Mouse (Mus musculus) natural killer cell, adult 2 months (primary cell): Measurements from ENCODE around the gene Cacna1a.

Source experiments
- DNase-seq, 2 experiments: peaks; one replicate each; pipeline ENCODE4 v3.0.0; 2022; ENCODE audit warnings: low spot score in 2 of 2

Cacna1a gene

DNA sequence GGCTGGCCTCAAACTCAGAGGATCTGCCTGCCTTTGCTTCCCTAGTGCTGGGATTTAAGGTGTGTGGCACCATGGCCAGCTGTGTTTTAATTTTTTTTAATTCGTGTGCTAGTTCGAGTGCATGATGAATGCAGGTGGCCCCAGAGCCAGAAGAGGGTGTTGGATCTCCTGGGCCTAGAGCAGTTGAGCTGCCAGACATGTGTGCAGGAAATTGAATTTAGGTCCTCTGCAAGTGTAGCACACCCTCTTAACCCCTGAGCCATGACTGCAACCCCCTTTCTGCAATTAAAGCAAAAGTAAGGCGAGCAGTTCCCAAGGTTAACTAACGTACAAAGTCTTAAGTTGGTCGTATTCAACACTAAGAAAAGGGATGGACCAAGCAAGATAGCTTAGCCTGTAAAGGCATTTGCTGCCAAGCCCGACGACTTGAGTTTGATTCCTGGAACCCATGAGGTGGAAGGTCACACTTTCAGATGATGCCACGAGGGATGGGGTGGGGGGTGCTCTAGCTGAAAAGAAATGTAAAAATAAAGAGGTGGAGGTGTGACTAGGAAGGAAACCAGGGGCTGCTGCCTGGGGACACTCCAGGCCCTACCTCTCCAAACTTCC is 249.8 kb downstream of the Cacna1a start:
- DNase-seq, result no peak

DNA sequence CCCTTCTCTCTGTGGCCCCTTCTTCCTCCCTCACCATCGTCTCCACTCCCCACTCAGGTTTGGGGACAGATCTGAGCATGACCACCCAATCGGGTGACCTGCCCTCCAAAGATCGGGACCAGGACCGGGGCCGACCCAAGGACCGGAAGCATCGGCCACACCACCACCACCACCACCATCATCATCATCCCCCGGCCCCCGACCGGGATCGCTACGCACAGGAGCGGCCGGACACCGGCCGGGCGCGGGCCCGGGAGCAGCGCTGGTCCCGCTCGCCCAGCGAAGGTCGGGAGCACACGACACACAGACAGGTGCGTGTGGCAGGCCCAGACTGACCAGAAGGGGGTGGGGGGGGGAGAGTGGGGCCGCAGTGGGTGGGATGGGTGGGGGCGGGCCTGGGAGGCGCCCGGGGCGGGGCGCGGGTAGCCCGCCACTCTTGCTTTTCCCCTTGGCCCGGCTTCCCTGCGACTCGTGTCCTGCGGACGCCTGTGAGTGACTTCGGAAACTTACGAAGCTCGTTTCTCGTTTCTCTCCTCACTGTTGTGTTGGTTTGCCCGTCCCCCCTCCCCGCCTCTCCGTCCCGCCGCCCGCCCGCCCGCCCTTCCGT is 250.4 kb downstream of the Cacna1a start:
- peak in 1 of 2 experiments; percentile 31 for DNase-seq

DNA sequence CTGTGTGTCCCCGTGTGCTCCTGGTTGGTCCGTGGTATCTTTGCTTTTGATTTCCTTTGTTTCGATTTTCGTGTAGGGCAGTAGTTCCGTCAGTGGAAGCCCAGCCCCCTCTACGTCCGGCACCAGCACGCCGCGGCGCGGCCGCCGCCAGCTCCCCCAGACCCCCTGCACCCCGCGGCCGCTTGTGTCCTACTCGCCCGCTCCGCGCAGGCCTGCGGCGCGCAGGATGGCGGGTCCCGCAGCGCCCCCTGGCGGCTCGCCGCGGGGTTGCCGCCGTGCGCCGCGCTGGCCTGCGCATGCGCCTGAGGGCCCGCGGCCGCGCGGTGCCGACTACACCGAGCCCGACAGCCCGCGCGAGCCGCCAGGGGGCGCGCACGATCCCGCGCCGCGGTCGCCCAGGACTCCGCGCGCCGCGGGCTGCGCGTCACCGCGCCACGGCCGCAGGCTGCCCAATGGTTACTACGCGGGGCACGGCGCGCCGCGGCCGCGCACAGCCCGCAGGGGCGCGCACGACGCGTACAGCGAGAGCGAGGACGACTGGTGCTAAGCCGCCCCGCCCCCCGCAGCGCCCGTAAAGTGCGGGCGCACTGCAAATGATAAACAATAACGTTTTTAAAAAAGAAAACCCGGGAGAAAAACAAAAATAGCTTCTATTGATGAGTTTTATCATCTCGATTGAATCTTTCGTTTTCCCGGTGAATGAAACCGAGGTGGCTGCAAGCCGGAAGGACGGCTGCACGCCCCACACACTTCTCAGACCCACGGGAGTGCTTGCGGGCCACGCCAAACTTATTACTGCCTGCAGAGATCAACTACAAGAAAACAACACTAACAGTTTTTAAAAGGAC is 251.1 kb downstream of the Cacna1a start:
- DNase-seq, result peak; percentile 86 to 93

DNA sequence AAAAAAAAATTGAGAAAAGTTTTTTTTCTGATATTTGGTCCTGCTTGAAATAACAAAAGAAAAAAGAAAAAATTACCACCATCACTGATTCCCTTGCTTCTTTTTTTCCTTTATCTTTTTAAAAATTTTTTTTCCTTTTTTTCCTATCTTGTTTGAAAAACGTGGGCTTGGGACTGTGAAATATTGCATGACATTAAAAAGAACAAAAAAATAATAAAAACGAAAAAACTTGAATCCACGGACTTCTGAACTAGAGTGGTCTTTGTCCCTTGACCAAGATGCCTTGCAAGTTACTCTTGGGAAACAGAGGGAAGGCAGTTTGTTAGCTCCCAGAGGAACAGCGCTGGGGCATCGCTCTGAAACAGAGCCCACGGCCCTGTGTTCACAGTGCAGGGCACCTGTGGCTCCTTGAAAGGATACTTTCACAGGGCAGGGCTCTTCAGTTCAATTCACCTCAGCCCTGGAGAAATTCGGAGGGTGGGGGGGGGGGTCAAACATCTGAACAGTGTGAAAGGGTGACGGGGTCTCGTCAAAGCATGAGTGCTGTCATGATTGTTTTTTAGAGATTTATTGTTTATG is 251.9 kb downstream of the Cacna1a start:
- DNase-seq, result no peak

DNA sequence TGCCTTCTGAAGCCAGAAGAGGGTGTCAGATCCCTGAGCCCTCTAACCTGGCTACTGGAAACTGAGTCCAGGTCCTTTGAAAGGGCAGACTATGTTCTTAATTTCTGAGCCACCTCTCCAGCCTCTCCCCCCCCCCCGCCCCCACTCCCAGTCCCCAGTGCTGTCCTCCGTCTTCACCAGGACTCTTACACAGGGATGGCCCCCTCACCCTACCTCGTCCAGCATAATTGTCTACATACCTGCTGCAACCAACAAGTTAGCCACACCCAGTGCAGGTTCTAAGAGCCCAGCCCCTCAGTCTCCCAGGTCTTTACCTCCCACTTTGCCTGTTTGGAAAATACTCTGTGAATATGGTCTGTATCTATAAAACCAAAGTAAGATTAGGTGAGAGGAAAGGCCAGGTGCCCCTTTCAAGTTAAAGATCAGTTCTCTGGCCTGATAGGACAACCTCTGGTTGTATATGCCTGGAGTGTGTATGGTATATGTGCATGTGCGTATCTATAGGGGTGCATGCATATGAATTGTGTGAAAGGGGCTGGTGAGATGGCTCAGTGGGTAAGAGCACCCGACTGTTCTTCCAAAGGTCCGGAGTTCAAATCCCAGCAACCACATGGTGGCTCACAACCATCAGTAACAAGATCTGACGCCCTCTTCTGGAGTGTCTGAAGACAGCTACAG is 252.5 kb downstream of the Cacna1a start:
- DNase-seq, result no peak

DNA sequence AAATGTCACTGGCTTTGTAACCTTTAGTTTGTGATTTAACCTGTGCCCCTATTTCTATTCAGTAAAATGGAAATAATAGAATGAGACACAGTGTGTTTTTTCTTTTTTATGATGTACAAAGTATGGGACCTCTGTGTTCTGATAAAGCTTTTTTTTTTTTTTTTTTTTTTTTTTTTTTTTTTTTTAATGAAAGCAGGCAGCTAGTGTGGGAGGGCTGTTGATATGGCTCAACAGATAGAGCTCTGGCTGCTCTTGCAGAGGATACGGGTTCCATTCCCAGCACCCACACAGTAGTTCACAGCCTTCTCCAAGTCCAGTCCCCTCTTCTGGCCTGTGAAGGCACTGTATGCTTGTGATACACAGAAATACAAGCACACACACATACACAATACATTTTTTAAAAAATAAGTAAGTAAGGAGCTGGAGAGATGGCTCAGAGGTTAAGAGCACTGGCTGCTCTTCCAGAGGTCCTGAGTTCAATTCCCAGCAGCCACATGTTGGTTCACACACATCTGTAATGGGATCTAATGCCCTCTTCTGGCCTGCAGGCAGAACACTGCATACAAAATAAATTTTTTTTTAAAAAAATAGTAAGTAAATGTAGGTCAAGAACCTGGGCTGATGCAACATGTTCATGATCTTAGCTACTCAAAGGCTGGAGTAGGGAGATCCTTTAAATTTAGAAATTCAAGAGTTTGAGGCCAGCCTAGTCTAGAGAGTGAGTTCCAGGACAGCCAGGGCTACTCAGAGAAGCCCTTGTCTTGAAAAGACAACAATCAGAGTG is 253.5 kb downstream of the Cacna1a start:
- DNase-seq, result no peak

DNA sequence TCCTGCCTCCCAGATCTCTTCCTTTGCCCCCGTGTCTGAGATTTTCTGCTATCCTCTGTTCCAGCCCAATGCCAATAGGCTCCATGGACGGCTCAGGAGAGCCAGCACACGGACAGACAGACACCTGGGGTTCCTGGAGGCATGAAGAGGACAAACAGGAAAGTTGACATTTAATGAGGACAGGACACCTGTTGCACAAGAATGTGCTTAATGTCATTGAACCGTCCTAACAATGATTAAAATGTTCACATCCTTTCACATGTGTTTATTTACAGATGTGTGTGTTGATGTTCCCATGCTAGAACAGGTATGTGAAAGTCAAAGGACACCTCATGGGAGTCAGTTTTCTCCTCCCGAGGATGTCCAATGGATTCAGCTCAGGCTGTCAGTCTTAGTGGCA is 254.8 kb downstream of the Cacna1a start:
- DNase-seq, result no peak

DNA sequence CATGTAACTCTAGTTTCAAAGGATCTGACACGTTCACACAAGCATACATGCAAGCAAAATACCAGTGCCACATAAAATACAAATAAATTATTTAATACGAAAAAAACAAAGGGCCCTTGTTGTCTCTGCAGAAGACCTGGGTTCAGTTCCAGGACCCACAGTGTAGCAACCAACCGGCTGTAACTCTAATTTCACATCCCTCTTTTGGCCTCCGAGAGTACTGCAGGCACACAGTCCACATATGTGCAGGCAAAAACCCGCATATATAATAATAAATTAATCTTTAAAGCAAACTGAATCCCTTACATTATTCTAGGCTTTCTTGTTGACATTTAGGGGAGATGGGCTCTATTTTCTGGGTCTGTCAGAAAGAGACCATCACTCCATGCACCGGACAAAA is 258.6 kb downstream of the Cacna1a start:
- no peak for DNase-seq

DNA sequence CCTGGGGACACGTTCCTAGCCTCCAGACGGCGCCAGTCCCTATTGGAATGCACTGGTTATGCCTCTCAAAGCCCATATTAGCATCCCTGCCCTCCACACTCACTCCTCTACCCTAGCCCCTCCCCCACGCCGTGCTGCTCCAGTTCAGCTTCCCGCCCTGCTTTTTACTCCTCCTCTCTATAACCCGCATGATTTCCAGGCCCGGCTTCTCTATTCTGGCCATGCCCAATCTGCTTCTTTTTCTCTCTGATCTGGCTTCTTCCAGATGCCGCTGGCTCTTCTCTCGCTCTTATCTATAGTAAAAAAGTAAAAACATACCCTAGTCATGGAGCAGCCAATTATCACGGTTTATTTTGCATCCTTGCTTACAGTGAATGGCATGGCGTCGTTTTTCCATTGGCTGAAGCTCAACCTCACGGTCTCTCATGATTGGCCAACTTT is 259.2 kb downstream of the Cacna1a start:
- no peak for DNase-seq

DNA sequence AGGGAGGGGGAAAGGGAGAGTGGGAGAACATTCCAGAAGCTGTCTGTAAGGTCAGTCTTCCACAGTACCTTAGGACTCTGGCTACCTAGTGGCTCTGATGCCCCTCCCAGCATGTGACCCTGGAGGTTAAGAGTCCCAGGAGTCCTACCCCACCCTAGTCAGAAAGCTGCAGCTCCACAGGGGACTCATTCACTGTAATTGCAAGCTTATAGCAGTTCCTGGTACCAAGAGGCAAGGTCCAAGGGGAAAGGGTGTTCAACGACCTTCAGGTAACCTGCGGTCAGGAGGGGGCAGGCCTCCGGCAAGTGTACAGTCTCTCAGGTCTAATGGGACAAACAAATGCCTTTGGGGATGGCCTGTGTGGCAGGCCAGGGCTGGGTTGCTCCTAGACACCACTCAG is 262.0 kb downstream of the Cacna1a start:
- DNase-seq, result no peak

DNA sequence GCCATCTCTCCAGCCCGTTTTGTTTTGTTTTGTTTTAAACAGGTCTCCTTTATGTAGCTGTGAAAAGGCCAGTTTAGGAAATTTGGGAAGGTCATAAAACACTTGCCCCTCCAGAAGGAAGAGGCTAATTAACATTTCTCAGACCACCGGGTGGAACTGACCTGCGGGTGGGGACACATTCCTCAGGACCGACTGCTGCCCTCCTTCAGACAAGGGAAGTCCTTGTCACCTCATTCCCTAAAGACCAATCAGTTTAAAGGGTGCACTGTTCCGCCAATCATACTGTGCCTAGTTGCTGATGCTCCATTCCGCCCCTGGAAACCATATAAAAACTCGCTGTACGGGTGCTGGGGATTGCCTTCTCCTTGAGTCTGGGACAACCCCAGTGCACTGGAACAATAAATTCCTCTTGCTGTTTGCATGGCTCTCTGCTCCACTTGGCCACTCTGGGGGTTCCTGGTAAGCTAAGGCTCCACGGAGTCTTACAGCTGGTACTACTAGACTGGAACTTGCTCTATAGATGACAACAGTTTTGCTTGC is 264.9 kb downstream of the Cacna1a start:
- no peak for DNase-seq

DNA sequence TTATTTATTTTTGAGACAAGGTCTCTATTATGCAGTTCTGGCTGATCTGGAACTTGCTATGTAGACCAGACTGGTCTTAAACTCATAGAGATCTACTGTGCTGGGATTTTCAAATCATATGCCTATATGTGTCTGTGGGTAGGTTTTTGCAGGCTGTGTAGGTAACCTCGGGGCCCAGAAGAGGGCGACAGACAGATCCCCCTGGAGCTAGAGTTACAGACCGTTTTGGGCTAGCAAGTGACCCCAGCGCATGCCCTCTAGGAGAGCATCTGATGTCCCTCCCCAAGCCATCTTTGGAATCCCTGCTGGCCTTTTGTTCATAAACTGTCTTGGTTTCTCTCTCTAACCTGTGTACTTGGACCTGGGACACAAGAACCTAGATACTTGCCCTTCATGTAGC is 266.4 kb downstream of the Cacna1a start:
- DNase-seq, result peak; percentile 27 to 36

DNA sequence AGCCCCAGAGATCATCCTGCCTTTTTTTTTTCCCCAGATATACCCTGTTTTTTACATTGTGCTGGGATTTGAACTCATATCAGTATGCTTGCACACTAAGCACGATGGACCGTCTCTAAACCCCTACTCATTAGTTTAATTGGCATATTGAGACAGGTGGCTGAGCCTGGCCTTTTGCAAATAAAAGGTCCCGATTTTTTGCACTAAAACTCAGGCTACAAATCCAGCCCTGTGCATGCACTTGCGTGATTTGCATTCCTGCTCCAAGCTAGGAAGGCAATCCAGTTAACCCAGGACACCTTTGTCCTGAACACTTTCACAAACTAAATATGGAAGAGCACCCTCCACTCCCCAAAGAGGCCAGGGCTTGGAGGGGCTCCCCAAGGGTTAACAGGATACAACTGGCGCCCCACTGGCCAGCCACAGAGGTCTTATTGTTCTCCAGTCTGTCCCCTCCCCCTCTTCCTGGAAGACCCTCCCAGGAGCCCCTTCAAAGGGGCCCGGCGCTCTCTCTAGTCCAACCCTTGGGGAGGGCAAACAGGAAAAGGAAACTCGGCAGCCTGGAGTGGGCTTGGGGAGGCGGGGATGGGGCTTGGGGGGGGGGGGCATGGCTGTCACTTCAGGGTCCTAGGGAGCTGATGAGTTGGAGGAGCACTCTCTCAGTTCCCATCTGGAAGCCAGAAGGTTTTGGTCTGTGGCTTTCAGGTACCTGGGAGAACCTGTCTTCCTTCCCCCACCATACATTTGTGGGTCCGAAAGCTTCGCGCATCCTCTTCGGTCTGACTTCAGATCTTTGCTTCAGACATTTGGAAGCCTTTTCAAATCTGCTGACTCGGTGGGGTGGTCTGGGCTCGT is 267.3 kb downstream of the Cacna1a start:
- DNase-seq, result no peak

DNA sequence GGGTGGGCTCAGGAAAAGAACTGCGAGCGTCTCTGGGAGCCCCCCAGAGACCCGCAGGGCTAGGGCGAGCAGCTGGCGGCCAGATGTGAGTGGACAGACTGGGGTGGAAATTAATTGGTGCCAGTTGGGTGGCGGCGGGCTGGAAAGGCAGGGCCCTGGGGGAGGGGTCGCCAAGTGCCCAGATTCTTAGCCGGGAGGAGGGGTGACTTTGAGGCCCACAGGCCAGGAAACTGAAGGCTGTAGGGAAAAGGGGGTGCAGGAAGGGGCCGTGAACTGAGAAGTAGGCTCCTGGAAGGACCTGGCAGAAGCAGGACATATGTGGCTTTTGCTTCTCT is 267.9 kb downstream of the Cacna1a start:
- no peak for DNase-seq

DNA sequence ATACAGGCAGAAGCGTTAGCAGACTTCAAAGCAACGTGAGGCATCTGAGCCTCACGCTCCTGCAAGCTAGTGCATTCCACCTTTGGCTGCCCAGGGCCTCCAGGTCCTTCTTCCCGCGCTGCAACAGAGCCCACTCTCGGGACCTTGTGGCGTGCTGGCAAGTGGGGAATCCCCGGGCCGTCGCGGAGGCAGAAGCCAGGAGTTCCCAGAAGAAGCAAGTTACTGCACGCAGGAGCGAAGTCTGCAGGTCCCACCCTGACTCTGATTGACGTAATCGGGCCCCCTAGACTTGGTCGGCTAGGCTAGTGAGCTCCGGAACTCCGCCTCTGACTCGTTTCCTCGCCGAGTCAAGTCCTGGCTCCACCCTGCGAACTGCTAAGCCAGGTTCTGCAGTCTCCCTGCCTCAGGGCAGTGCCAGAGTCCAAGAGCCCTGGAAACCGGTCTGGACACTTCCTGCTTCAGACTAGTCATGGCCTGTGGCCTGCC is 268.4 kb downstream of the Cacna1a start:
- peak; percentile 85 to 87 for DNase-seq

DNA sequence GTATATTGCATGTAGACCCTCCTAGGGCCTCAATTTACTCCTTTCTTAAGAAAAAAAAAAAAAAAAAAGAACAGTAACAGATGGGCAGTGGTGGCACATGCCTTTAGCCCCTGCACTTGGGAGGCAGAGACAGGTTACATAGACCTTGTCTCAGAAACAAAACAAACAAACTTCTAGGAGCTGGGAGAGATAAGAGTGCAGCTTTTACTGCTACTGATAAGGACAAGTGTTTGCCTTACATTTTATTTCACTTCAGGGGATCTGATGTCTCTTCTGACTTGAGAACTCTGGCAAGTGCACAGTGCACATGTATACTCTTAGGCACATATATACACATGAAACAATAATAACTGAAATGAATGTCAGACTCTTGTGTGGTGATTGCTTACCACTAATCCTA is 269.0 kb downstream of the Cacna1a start:
- DNase-seq, result no peak

DNA sequence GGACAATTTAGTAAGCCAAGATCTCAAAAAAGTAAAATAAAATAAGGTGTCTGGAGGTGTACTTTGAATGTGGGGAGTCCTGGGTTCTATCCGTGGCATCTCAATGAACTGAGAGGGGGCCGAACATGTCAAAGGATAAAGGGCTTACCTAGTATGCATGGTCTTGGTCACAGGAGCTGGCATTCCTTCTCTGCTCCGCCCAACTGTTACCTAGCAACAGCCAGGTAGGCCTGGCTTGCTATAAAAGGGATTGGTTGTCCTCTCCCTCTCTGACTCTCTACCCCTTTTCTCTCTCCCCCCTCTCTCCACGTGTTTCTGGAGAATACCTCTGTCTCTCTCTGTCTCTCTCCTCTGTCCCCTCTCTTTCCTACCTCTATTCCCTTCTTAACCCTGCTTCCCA is 269.4 kb downstream of the Cacna1a start:
- no peak for DNase-seq

DNA sequence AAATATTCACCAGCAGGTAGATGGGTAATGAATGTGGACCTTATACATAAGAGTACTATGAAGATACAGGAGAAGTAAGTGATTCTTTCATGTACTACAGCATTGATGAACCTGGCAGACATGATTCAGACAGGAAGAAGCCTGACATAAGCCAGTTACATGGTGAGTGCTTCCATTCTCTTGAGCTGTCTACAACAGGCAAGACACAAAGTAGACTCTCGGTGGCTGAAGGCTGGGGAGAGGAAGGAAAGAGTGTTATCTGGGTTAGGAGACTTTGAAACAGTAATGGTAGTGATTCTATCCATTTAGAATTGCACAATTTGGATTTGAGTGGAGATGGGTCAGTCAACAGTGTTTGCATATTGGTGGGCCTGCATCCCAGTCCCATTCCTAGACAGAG is 270.7 kb downstream of the Cacna1a start:
- no peak for DNase-seq

DNA sequence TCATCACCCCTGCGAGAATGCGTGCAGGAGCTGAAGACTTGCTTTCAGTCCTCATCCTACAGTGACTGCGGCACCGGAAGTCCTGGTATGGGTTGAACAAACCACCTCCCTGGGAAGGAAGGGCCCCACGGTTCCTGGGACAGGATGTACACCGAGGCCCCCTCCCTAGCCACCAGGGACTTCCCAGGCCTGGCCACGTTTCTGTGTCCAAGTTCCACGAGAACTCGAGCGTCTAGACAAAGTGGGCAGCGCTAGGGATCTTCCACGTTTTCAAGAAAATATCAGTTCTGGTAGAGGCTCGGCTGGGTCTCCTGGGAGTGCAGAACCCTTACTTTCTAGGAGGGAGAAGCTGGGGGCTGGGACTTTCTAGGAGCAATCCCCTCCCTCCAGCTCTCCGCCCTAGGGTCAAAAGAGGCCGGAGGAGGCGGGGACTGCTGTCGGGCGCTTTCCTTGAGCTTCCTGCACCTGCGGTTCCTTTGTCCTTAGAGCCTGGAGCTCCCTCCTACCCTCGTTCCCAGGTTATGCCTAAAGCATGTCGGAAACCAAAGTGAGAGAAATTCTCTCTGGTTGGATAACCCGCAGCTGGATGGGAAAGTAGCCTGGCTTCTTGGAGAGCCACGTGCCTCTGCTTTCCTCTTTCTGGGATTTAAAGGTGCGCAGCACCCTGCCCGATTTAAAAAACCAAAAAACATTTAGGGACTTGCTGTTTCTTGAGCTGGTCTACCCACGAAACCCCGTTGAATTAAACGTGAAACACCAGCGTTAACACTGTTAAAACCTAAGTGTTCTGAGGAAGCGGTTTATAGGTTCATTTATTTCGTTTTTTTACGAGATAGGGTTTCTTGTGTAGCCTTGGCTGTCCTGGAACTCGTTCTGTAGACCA is 271.9 kb downstream of the Cacna1a start:
- DNase-seq, result peak; percentile 83 to 87
